Mouse (Mus musculus) inflammation-experienced regulatory T-cells, adult 16 weeks (primary cell): ENCODE measurements around the gene Dnase1l2. TPM values are rescaled to one million over a fixed set of nuclear protein-coding genes. Genes with fewer than 3 reads are reported as not detected.

Experiments
- polyA plus RNA-seq: library from polyadenylated mRNA; unstranded; fragments of 100-300 nt; shearing (Covaris generic); gene quantifications from one replicate; pipeline ENCODE4 v1.2.1, GENCODE M21; 2017

The Dnase1l2 gene
- polyA plus RNA-seq = 6.8 TPM

GRCm38 (mm10) chr17:24442632-24443155 is at the start of gene Dnase1l2:
Gene Dnase1l2, minus strand, starts transcription at chr17:24443105.

GRCm38 (mm10) chr17:24488186-24488661 is 45.3 kb upstream of the Dnase1l2 start, which contains the start of gene Caskin1:
Gene Caskin1, plus strand, starts transcription at chr17:24488601.

GRCm38 (mm10) chr17:24478663-24479380 is 35.9 kb upstream of the Dnase1l2 start, which contains the start of gene Mlst8:
Gene Mlst8, minus strand, starts transcription at chr17:24479078.

GRCm38 (mm10) chr17:24473612-24474275 is 30.8 kb upstream of the Dnase1l2 start, which contains the start of gene Bricd5:
Gene Bricd5, plus strand, starts transcription at chr17:24473884.

DNA sequence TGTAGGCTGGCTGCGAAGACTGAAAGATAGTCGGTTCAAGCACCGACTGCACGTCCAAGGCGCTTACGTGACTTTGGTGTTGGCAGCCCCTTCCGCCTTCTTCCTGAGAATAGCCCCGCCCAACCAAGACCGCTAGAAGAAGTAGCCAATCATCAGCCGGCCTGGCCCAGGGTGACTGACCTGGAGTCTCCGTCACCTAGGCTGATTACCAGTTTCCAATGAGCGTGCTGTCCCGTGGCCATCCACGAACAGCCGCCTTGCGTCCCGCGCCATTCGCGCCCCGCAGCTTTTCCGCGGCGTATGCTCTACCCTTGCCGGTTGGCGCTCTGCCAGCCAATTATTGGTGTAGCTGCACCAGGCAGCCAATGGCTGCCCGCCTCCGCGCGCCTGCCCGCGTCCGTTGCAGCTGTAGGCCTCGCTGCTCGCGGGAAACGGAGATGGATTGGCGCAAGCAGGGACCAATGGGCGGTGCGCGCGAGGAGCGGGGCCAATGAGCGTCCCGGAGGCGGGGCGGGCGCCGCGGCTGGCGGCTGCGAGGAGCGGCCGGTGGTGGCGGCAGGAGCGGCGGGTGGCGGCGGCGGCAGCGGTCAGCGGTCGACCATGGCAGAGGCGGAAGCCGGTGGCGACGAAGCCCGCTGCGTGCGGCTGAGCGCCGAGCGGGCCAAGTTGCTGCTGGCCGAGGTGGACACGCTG is 27.2 kb upstream of the Dnase1l2 start, which contains the start of the genes E4f1 and Pgp:
TSS of gene E4f1 (minus strand) at position 404 of the 693 bp plus-strand sequence.
TSS of gene Pgp (plus strand) at position 483 of the 693 bp plus-strand sequence.

DNA sequence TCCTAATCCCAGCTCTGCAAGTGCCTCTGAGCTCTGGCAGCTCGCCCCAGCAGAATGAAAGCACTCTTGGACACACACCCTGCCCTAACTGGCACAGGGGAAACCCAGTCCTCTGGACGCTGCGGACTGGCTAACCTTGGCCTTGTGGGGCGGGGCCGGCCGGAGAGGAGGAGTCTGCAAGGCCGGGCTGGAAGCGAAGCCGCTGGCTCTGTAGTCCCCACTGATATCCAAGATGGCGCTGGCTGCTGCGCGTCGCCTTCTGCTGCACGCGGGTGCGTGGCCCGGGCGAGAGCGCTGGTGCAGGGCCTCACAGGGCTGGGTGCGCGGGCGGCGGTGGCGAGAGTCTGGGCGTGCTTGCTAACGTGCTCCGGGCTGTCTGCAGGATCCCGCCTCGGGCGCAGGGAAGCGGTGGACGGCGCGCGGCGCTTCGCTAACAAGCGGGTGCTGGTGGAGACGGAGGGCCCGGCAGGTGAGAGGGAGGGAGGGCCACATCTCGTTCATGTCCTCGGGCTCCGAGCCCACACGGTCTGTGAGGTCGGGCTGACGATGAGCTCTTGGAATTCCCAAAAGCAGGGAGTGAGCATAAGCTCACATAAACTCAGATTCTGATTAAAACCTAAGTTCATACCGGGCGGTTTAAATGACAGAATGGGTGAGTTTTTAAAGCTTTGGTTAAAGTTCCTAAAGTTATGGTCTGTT is 16.3 kb downstream of the Dnase1l2 start, which contains the start of gene Eci1:
TSS of gene Eci1 (plus strand) at position 171 of the 699 bp plus-strand sequence.

GRCm38 (mm10) chr17:24414230-24414976 is 28.5 kb downstream of the Dnase1l2 start, which contains the start of gene Rnps1:
Gene Rnps1, plus strand, starts transcription at chr17:24414565.

Other genes with a start within 250 kb of the Dnase1l2 start
- gene Tbc1d24, start 237.5 kb downstream of the Dnase1l2 start, polyA plus RNA-seq = 0.80 TPM
- gene Ntn3, start 233.6 kb downstream of the Dnase1l2 start, polyA plus RNA-seq = 0.06 TPM
- 6.0 TPM for gene Tedc2, start 222.3 kb downstream of the Dnase1l2 start, polyA plus RNA-seq
- gene Ccnf, start 191.6 kb downstream of the Dnase1l2 start, polyA plus RNA-seq = 5.1 TPM
- not detected for gene Abca17, start 92.0 kb downstream of the Dnase1l2 start, polyA plus RNA-seq
- 42.8 TPM for gene Abca3, start 91.2 kb downstream of the Dnase1l2 start, polyA plus RNA-seq
- 211 TPM for gene Rnps1, start 28.5 kb downstream of the Dnase1l2 start, polyA plus RNA-seq
- gene Eci1, start 16.5 kb downstream of the Dnase1l2 start, polyA plus RNA-seq = 95.3 TPM
- gene E4f1, start 27.2 kb upstream of the Dnase1l2 start, polyA plus RNA-seq = 91.5 TPM
- gene Pgp, start 27.3 kb upstream of the Dnase1l2 start, polyA plus RNA-seq = 5.3 TPM
- gene Bricd5, start 30.8 kb upstream of the Dnase1l2 start, polyA plus RNA-seq = 0.41 TPM
- 31.0 TPM for gene Mlst8, start 36.0 kb upstream of the Dnase1l2 start, polyA plus RNA-seq
- 0.09 TPM for gene Caskin1, start 45.5 kb upstream of the Dnase1l2 start, polyA plus RNA-seq
- 103 TPM for gene Traf7, start 84.8 kb upstream of the Dnase1l2 start, polyA plus RNA-seq
- 13.7 TPM for gene Rab26, start 91.1 kb upstream of the Dnase1l2 start, polyA plus RNA-seq
- 18.5 TPM for gene Pkd1, start 106.7 kb upstream of the Dnase1l2 start, polyA plus RNA-seq
- 55.0 TPM for gene Tsc2, start 189.5 kb upstream of the Dnase1l2 start, polyA plus RNA-seq
- gene Nthl1, start 189.6 kb upstream of the Dnase1l2 start, polyA plus RNA-seq = 7.6 TPM
- not detected for gene Slc9a3r2, start 207.2 kb upstream of the Dnase1l2 start, polyA plus RNA-seq
- gene Npw, start 215.4 kb upstream of the Dnase1l2 start, polyA plus RNA-seq = not detected
- gene Zfp598, start 226.6 kb upstream of the Dnase1l2 start, polyA plus RNA-seq = 3.2 TPM
- gene Syngr3, start 246.8 kb upstream of the Dnase1l2 start, polyA plus RNA-seq = 0.68 TPM